Mouse (Mus musculus) frontal cortex, postnatal 36 days (tissue): ENCODE measurements at regions not wholly inside any gene's neighbourhood (a gene's known extent, or its start where the extent isn't known, plus 50 kb on each side); places are given as distances from the start of the nearest gene placed in this dataset.

ENCODE experiments used
- DNase-seq, 2 experiments: peaks; one replicate each; pipeline ENCODE4 v3.0.0; 2022; ENCODE audit warnings: low spot score in 2 of 2

GRCm38 (mm10) chr4:84035347-84035746 is 510.0 kb downstream of the Ccdc171 start:
- DNase-seq = no peak

DNA sequence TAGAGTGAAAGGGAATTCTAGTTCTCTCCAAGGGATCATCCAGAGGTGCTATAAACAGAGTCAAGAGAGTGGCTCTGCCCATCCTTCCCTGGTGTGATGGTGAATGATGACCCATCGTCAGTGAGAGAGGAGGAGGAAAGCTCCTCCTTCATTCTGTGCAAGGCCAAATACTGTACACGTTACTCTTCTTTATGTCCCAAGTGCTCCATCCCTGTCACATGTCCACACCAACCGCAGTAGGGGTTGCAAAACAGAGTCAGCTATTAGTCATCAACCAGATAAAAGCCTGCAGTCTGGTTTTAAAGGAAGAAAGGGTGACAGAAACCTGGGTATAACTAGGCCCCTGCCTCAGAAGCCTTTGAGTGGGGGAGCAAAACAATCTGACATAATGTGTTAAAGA is 512.2 kb downstream of the Ccdc171 start:
- no peak for DNase-seq

DNA sequence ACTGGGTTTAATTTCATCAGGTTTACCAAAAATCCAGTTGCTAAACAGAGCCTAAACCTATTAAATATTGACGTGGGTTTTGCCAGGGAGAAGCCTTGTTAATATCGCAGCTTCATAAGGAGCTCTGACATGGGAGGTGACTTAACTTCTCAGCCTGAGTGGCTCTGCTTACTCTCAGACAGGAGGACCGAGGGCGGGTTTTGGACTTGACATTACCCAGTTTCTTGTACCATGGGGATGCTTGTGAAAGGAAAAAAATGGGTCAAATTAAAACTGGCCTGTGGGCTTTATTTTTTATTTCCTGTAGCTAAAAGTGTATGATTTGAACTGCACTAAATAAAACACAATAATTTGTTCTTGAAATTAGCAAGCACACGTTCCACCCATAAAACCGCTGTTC is 524.9 kb downstream of the Ccdc171 start:
- no peak for DNase-seq

GRCm38 (mm10) chr4:84056863-84057502 is 531.6 kb downstream of the Ccdc171 start:
- no peak for DNase-seq

GRCm38 (mm10) chr4:84060187-84060586 is 534.8 kb downstream of the Ccdc171 start:
- no peak for DNase-seq

GRCm38 (mm10) chr4:84063755-84064154 is 538.4 kb downstream of the Ccdc171 start:
- DNase-seq = no peak

DNA sequence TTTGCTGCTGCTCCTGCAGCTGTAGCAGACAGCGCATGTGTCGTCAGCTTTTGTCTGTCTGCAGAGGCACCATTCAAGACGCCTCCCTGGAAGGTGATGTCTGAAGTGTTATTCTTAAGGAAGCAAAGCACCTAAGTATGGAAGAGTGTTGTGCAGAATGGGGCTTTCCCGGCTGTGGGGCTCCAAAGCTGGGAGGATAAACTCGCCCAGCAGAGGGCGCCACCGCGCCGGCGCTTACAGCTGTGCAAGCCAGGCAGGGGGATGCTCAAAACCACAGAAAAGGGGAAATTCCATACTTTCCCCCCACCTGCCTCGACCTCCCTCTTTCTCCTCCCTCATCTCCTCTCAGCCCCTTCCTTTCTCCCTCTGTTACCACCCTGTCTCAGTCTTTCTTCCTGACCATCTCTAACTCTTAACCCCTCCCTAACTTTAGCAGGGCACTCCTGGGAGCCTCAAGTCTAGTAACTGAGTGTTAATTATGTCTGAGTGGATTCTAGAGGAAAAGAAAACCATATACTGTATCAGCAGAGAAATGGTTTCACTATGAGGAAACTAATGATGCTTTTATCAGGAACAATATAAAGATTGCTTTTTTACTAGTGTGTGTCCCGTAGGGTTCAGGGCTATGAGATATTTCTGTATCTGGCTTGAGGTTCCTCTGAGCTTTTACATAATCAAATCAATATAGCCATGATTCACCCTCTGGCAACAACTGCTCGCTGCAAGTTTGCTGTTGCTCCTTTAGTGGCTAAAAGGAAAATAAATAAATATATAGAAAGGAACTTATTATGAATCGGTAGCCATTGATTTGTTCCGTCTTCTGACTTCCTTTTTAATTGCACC is 539.5 kb downstream of the Ccdc171 start:
- DNase-seq = peak; percentile 74 to 75

GRCm38 (mm10) chr4:84065457-84066124 is 540.2 kb downstream of the Ccdc171 start:
- DNase-seq = no peak

GRCm38 (mm10) chr4:84067931-84068575 is 542.7 kb downstream of the Ccdc171 start:
- no peak for DNase-seq

DNA sequence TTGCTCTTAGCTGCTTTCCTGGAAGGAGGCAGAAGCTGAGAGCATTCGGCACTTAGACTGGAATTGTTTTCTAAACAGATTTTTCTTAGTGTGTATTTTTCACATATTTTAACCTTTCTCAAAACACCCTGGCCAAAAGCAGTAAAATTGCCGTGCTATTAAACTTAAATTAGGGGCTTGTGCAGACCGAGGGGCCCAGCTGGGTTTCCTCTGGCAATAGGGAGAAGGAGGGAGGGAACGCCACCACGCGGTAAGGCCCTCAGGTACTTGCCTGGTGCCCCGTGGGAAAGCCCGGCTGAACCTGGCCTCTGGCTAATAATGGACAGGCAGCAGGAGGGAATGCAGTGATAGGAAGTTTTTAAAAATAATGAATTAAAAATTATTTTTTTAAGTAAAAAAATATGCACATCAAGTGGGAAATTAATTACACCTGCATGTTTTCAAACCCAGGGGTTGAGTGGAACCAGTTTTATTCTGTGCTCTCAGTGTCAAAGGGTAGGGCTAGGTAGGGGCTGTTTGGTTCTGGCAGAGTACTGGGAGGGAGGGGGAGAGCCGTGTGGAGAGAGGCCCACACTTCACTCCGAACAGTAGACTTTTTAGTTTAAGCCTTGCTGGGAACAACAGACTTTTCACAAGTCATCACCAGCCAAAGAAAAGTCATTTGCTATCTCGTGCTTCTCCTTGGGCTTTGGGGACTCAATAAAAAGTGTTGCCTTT is 543.8 kb downstream of the Ccdc171 start:
- no peak for DNase-seq

GRCm38 (mm10) chr4:84069681-84070080 is 544.3 kb downstream of the Ccdc171 start:
- DNase-seq = no peak

DNA sequence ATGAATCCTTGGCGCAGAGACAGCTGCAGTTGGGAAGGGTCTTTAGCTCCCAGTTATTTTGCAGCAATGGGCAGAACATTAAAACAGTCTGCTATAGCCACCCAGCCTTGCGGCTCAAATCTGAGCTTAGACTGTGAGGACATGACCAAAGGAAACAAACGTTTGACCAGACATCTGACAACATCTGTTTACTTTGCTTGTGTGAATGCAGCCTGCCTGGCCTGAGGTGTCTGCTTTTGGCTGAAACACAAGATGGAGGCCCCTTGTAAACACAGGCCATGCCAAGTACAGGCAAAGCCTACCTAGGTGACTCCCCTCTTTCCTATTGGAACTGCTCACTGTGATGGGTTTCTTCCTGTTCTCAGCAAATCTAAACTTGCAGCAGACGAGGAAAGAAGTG is 544.7 kb downstream of the Ccdc171 start:
- DNase-seq = no peak

DNA sequence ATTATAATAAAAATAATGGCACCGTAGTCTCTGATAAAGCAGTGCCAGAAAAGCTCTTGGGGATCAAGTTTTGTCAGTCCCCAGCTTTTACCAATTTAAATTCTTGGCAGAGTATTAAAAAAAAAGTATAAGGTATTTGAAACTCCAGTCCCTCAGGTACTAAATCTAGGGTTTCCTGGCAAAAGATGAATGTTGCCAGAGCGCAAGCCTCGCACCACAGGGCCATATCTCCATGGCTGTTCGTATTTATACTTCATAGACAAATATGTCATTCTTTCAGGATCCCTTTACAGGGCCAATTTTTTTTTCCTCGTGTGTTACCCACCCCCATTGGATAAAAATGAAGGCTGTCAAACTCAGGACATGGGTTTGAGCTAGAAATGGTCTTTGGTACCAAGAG is 546.8 kb downstream of the Ccdc171 start:
- no peak for DNase-seq

GRCm38 (mm10) chr4:84076526-84076925 is 551.2 kb downstream of the Ccdc171 start:
- no peak for DNase-seq

DNA sequence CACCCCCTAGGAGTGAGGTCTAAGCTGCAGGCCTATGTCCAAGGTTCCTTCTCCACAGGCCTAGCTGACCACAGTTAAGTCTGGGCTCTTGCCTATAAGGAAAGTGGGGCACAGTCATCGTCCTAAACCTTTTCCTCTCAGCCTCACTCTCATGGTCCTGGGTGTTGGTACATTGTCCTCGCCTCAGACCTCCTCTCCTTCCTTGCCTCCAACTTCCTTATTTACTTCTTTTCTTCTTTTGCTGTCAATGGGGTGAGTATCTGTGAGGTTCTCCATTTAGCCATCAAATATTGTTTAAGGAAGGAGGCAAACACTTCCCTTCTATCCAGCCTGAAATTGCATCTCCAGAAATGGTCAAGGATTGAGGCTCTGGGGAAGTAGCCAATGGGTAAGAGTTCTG is 554.2 kb downstream of the Ccdc171 start:
- DNase-seq = no peak

GRCm38 (mm10) chr4:84081518-84081917 is 556.2 kb downstream of the Ccdc171 start:
- no peak for DNase-seq

- DNase-seq = no peak
These were observed 562.8 kb downstream of the Ccdc171 start for GRCm38 (mm10) chr4:84088166-84088565.

DNA sequence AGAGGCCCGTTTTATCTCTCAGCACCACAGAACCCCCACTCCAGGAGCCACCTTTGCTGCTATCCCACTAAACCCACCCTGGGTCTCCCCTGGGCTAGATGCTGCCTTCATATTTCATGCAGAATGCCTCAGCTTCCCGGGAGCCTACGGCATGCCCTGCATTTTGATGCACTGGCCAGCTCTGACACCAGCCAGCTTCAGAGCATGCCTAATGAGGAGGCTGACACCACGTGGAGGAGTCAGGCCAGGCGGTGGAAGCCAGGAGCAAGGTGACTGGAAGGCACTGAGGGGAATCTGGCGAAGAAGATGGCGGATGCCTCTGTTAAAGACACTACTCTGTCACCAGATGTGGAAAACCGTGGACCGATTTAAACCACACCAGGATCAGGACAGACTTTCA is 567.2 kb downstream of the Ccdc171 start:
- DNase-seq = no peak

- no peak for DNase-seq
These were observed 569.9 kb downstream of the Ccdc171 start for GRCm38 (mm10) chr4:84095237-84095636.

GRCm38 (mm10) chr4:84096081-84096480 is 570.7 kb downstream of the Ccdc171 start:
- no peak for DNase-seq

DNA sequence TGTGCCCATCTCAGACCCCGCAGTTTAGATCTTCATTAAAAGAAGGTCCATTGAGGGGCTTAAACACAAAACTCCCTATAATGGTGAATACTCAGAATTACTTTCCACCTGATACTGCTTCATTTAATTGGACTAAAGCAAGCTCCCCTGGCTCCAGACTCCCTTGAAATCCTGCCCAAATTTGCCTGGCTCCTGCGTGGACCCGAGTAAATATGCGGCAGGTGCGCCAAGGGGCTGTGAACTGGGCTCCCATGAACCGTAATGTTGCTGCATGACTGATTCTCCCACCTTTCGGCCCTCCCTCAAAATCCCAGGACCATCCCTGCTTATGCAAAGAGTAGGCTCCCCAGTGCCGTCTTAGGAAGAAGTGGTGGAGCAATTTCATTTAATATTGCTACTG is 573.7 kb downstream of the Ccdc171 start:
- DNase-seq = no peak

GRCm38 (mm10) chr4:84101923-84102322 is 573.2 kb downstream of the Bnc2 start:
- peak in 1 of 2 experiments; percentile 8 for DNase-seq
